Mouse (Mus musculus) heart, adult 8-10 months (tissue): Measurements from ENCODE around the gene Stk11ip. TPM values are rescaled to one million over a fixed set of nuclear protein-coding genes. Genes with fewer than 3 reads are reported as not detected.

ENCODE experiments used
- DNase-seq: peaks from one replicate; pipeline ENCODE4 v3.0.0; 2022; ENCODE audit warnings: low spot score
- total RNA-seq, 4 experiments: library from RNA; stranded (reverse); gene quantifications; 2 replicates each; pipeline ENCODE4 v1.2.4; 2022

Stk11ip gene
- total RNA-seq, 4 experiments from 2014 or later: 8.3 to 10.4 (median 10.3) TPM

GRCm38 (mm10) chr1:75541496-75541895, 20.2 kb downstream of the Stk11ip start:
- no peak for DNase-seq

GRCm38 (mm10) chr1:75544351-75544750, 23.0 kb downstream of the Stk11ip start:
- no peak for DNase-seq

GRCm38 (mm10) chr1:75545965-75546956, 24.9 kb downstream of the Stk11ip start, which contains the start of gene Slc4a3:
Gene Slc4a3 (plus strand): TSS chr1:75546266.
- no peak for DNase-seq

GRCm38 (mm10) chr1:75547351-75547750, 26.0 kb downstream of the Stk11ip start:
- no peak for DNase-seq

GRCm38 (mm10) chr1:75548083-75548482, 26.8 kb downstream of the Stk11ip start:
- DNase-seq: no peak

- DNase-seq: no peak
These were observed 27.5 kb downstream of the Stk11ip start for GRCm38 (mm10) chr1:75548871-75549270.

- DNase-seq: peak; percentile 58
These were observed 28.3 kb downstream of the Stk11ip start for GRCm38 (mm10) chr1:75549289-75550279.

GRCm38 (mm10) chr1:75550586-75550985, 29.3 kb downstream of the Stk11ip start:
- DNase-seq: no peak

GRCm38 (mm10) chr1:75555680-75556079, 34.4 kb downstream of the Stk11ip start:
- DNase-seq: no peak

- no peak for DNase-seq
These were observed 34.9 kb downstream of the Stk11ip start for GRCm38 (mm10) chr1:75556143-75556781.

GRCm38 (mm10) chr1:75557041-75557440, 35.7 kb downstream of the Stk11ip start:
- no peak for DNase-seq

- no peak for DNase-seq
These were observed 37.3 kb downstream of the Stk11ip start for GRCm38 (mm10) chr1:75558388-75559178.

GRCm38 (mm10) chr1:75559212-75559925, 38.0 kb downstream of the Stk11ip start:
- DNase-seq: peak; percentile 90

GRCm38 (mm10) chr1:75560206-75560913, 39.0 kb downstream of the Stk11ip start:
- no peak for DNase-seq

- DNase-seq: no peak
These were observed 40.0 kb downstream of the Stk11ip start for GRCm38 (mm10) chr1:75561221-75561897.

GRCm38 (mm10) chr1:75561898-75562238, 40.5 kb downstream of the Stk11ip start:
- no peak for DNase-seq

- no peak for DNase-seq
These were observed 42.8 kb downstream of the Stk11ip start for GRCm38 (mm10) chr1:75564102-75564501.

GRCm38 (mm10) chr1:75564916-75565315, 43.6 kb downstream of the Stk11ip start:
- DNase-seq: no peak

- DNase-seq: no peak
These were observed 44.3 kb downstream of the Stk11ip start for GRCm38 (mm10) chr1:75565616-75566015.
